Mouse (Mus musculus) cerebellum, adult 18-20 months (tissue): ENCODE measurements around the gene Gm10277.
A peak's percentile ranks its signal among the peaks of the same experiment; 100 is the strongest.

ENCODE experiments used
- DNase-seq, 2 experiments: peaks; one replicate each; pipeline ENCODE4 v3.0.0; 2021

Gene Gm10277

DNA sequence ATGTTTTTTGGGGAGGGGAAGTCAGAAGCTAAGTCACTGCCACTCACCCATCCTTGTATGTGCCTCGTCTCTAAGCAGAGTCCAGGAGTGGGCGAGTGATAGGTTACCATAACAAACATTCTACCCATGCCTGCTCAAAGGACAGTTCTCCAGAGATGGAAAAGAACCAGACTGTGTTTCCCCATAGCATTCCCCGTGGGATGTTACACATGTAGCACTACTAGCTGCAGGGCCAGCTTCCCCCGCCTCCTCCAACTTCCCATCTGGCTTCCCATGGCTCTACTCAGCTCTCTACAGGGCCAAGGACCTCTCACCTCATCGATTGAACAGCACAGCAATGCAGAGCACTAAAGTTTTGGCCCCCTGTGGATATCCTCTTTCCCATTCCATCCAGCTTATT lies 7.7 kb upstream of the Gm10277 start:
- no peak for DNase-seq

DNA sequence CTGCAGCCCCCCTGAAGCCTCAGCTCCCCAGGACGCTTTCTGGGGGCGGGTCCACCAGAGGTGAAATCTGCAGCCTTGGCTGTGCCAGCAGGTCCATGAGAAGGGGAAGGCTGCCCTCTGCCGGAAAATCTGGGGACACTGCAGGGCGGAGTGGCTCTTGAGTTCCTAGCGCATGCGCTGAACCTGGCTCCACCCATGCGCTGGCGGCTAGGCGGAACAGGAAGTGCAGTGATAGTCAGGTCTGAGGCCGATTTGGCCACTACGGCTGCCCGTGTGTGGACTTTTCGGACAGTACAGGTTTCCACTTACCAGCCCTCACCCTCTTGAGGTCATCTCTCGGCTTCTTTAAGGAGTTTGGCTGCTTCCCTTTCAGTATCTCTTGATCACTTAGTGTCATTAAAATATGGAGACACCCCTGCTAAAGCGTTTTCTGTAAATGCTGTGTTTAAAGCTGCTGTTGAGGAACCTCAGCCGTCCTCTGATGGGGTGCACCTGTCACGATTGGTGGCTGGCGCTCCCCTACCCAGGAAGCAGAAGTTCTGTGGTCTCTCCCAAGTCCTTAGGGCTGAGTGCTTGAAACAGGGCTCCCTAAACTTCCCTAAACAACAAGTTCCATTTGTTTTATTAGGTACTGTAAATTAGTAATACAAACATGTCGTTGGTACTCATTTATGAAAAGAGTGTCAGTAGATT lies 5.8 kb upstream of the Gm10277 start:
- peak; percentile 95 to 98 for DNase-seq

DNA sequence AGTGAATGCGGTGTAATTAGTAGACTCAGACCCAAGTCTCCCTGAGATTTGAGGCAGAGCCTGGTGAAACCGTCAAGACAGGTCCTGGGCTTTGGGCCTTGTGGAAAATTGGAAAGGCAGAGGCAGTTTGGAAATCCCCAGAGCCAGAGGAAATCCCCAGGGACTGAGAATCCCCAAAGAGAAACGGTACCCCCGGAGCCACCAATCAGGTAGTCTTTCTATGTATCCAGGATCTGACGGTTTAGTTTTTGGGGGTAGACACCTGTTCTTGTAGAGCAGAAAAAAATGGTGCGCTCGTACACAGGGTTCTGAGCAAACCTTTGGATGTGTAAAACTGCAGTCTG lies 5.0 kb upstream of the Gm10277 start:
- no peak for DNase-seq

DNA sequence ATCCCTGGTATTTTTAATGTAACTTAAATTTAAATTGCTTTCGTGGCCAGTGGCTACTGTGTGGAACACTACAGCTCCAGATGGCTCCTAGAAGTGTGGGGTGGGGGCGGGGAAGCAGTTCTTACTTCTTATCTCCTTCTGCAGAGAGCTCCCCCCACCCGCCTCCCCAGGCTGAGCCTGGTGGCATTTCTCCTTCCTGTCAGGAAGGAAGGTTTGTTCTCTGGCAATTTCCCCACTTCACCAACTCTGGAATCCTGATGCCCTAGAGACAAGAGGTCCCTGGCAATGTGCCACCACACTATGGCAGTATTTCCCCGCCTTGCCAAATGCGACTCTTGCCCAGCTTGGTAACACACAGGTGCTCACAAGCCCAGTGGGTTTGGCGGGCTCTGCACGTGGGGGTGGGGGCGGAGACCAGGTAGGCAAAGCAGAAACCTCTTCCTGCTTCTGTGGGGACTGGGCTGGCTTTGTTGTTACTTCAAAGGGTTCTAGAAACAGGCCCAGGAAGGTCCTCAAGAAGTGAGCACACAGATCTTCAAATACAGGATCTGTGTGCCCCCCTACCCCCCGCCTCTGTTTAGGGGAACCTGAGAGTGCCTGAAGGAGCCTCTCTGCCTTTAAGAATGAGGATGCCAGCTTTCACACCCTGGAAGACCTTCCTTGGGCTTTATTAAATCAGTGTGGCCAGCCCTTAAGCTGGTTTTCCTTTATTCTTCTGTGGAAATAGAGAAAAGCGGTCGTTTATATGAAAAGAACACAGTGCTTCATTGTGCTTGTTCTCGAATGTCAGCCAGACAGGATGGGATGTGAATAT lies 4.4 kb upstream of the Gm10277 start:
- peak in 1 of 2 experiments; percentile 59 for DNase-seq

DNA sequence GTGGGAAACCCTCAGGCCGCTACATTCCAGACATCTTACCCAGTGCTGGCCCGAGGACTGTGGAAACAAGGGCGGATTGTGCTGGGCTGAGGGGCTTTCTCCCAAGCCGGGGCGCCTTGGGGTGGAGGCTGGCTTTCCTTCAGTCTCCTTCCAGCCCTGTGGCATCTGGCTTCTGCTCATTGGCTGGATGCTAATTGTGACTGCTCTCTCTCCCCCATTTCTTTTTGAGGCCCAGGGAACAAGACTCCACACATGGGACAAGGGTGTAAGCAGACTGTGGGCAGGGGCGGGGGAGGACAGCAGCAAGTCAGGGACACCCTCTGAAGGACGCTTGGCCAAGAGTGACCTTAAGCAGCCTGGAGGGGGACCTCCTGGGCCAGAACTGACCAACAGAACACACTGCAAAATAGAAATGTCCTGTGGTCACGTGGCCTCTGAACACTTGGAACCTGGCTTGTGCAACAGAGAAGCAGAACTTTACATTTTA lies 3.7 kb upstream of the Gm10277 start:
- no peak for DNase-seq

DNA sequence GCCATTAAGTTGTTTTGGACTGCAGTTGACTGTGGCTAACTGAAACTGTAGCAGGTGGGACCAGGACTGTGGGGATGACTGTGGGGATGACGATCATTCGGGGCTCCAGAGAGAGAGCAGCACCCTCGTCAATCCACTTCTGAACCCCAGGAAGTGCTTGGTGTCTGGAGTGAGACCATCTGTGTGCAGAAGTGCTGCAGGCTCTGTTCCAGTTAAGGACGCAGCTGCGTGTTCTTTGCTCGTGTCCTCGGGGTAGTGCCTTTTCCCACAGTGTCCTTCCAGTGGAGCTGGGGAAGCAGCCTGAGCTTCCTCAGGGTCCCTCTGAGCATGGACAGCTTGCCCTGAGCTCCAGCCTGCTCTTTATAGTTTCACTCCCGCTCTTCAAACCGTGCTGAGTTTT lies 2.7 kb upstream of the Gm10277 start:
- DNase-seq = no peak

DNA sequence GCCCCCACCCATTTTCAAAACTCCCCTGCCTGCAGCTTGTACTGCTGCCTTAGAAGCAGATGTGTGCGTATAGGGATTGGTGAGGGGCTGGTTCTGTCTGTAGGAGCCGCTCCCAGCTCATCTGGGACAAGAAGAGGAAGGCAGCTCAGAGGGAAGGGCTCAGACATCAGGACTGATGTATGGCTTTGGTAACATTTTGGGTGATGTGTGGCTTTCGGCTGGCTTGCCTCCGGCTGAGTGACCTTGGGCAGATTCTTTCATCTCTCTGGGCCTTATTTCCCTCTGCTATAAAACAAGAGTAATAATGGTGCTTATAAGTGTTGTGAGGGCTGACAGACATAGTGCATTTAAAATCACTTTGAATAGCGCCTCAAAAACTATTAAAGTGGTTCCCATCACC lies 2.0 kb upstream of the Gm10277 start:
- DNase-seq = no peak

DNA sequence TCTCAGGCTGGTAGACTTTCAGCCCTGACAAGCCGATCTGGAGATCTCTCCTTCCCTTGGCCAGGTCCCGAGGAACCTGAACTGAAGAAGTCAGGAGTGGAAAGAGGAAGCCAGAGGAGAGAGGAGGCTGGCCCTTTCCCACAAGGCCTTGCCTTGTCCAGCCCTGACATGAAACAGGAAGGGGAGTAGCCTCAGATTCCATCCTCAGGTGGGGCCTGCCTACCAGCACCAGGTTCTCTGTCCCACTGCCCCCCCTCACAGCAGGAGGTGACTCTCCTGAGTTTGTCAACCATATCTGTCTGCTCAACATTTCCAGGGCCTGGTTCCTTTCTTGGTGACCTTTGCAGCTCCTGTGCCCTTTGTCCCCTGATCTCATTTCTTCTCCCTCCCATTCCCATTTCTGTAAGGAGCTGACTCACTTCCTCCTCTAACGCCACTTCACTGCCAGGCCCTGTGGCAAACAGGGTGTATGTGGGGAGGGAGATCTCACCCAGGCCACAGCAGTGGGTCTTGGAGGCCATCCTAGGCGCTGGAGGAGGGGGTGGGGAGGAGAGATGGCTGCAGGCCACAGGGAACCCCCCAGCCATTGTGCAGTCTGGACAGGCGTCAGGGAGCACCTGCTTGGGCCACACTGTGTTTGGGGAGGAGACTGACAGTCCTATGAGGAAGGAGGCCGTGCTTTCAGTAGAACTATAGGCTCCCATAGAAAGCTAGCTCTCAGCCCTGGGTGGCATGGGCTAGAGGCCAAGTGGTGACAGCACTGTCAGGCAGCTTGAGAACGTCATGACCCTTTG lies 1.6 kb downstream of the Gm10277 start:
- DNase-seq = peak; percentile 62 to 64

DNA sequence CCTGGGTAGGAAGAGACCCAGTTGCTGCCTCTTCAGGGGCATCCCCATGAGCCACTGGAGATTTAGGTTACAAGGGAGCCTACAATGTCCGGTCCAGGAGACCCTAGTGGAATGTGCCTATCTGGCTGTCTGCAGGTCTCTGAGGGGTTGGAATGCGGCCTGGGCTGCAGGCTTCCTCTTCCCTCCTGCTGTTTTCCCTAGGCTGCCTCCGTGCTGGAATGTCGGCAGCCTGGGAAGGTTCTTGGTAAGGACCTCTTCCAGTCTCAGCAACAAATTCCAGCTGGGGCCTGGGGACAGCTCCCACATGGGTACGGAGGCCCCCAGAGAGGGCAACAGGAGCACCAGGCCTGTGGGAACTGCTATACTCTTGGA lies 2.2 kb downstream of the Gm10277 start:
- DNase-seq = no peak

DNA sequence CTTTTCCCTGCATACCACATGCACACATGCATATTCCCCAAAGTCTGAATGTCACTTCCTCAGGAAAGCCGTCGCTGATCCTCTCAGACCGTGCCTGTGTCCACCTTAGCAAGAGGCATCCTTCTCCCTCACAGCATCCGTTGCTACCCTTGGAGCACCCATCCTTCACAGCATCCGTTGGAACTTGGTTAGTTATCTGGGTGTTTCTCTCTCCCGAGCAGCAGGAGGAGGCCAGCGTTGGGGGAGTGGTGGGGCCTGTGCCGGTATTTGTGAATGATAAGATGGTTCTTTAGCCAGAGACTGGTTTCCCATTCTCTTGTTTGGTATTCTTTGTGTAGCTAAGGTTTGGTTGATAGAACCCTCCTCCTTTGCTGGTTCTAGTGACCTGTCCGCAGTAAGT lies 2.7 kb downstream of the Gm10277 start:
- DNase-seq = no peak

DNA sequence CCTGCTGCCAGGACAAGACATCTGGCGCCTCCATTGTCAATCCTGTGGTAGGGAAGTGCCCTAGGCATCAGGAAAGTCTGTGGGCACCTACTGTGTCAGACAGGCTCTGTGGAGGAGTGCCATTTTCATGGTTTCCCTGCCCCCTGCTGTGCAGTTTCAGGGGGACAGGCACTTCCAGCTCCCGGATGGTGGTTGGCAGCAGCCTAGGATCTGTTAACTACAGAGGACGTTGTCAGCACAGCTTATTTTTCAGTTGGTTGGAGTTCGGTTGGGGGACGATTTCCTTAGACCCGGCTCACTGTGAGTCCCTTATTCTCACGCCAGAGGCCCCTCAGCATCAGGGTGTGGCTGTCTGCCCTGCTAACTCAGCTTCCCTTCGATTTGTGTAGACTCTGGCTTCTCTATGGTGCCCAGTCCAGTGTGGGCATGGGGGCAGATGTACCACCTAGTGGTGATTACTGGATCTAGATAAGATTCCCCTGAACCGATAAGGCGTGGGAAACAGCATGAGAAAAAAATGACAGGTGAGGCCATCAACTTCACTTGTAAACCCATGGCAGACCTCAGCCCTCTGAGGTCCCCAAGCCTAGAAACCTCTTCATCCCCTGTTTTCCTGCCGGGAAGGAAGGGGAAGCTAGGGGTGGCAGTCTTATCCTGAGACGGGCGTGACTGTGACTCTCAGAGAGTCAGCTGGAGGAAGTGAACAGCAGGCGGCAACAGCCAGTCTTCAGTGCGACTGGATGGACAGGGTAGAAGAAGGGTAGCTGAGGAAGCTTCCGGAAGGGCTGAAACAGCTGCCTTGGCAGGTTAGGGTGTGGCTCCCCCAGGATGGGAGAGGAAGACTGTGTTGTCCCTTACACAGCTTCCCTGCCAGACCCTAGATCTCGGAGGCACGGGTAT lies 3.5 kb downstream of the Gm10277 start:
- peak in 1 of 2 experiments; percentile 48 for DNase-seq

DNA sequence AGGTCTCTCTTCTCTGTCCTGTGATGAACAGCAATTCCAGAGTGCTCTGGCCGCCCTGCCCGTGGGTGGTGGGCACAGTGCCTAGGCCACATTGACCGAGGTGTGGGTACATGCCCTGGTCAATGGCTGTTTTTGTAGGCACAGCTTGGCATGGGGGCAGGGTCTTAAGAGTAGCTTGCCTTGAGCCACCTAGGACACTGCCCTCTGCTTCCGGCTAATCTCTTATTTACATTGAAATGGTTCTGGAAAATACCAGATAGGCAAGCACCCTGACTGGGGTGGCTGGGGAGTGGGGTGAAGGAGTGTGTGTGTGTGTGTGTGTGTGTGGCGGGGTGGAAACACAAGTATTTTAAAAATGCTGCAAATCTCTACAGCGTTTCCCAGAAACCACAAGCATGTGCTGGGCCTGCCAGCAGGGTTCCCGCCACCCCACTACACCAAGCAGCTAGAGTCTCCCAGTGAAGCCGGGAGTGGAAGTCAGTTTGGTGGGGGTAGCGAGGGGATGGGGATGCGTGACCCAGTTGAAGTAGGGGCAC lies 4.3 kb downstream of the Gm10277 start:
- DNase-seq = peak in 1 of 2 experiments; percentile 54

DNA sequence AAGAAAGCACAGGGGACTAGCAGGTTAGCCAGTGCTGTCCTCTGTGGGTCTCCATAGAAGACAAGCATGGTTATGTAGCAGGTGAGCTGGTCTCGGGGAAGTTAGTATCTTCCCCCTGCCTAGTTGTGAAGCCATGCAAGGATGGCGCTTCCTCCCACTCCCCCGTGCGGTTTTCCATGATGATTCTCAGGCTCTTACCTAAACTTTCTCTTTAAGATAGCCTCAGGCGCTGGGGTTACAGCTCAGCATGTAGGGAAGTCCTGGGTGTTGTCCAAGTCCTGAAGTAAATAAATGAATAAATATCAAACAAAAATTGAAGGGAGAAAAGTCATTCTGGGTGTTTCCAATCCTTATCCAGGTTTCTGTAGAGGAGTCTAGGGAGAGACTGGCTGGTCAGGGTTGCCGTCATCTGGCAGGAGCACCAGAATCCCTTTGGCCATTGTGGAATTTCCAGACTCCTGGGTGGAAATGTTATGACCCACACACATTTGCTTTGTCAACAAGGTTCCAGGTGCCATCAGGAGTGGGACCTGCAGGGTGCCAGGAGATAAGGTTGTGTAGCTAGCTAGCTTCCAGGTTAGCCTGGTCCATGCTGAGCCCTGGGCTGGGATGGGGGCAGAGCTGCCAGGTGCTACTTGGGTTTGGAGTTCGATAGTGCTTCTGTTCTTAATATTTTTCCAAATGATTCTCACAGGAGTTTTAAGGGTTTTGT lies 5.3 kb downstream of the Gm10277 start:
- DNase-seq = peak in 1 of 2 experiments; percentile 56

DNA sequence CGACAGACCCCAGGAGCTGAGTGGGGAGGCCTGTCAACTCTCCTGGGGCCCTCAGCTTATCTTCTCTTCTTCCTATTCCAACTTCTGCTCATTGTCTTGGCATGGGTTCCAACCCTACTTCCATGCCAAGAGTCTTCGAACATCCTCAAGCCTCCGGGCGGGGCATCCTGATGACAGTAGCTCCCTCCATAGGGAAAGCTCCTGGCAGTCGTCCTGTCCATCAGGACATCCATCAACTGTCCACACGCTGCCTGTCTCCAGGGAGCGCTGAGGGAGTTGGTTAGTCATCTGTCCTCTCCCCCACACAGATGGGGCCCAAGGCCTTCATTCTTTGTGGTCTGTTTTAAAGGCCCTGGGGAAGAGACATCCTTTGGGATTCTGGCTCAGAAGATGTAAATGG lies 6.5 kb downstream of the Gm10277 start:
- peak; percentile 66 to 73 for DNase-seq

DNA sequence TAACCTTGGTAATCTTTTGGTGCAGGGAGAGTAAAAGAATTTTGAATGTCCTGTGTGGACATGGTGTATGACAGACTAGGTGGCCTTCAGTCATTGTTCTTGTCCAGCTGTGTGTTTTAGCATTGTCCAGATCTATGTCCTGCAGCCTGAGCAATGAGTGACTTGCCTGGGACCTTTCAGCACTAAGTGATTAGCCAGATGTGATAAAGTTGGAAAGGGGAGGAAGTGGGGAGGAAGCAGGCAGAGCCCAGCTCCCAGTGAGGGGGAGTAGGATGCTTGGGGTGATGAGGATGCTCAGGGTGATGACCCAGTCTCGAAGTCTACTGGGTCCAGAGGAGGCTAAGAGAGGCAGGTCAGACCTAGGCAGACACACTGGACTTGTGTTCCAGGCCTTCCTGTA lies 8.3 kb downstream of the Gm10277 start:
- DNase-seq = no peak

DNA sequence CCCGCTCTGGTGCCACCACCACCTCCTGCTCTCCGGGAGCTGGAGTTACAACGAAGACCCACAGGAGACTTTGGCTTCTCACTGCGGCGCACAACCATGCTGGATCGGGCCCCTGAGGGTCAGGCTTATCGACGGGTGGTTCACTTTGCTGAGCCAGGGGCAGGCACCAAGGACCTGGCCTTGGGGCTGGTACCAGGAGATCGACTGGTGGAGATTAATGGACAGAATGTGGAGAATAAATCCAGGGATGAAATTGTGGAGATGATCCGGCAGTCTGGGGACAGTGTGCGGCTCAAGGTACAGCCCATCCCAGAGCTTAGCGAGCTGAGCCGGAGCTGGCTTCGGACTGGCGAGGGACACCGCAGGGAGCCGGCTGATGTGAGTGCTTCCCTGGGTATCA lies 9.6 kb downstream of the Gm10277 start:
- no peak for DNase-seq

DNA sequence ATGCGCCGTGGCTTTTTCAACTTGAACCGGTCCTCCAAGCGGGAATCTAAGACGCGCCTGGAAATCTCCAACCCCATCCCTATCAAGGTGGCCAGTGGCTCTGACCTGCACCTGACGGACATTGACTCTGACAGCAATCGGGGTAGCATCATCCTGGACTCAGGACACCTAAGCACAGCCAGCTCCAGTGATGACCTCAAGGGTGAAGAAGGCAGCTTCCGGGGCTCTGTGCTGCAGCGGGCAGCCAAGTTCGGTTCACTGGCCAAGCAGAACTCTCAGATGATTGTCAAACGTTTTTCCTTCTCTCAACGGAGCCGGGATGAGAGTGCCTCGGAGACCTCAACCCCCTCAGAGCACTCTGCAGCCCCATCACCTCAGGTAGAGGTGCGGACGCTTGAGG lies 10.1 kb downstream of the Gm10277 start:
- DNase-seq = no peak

DNA sequence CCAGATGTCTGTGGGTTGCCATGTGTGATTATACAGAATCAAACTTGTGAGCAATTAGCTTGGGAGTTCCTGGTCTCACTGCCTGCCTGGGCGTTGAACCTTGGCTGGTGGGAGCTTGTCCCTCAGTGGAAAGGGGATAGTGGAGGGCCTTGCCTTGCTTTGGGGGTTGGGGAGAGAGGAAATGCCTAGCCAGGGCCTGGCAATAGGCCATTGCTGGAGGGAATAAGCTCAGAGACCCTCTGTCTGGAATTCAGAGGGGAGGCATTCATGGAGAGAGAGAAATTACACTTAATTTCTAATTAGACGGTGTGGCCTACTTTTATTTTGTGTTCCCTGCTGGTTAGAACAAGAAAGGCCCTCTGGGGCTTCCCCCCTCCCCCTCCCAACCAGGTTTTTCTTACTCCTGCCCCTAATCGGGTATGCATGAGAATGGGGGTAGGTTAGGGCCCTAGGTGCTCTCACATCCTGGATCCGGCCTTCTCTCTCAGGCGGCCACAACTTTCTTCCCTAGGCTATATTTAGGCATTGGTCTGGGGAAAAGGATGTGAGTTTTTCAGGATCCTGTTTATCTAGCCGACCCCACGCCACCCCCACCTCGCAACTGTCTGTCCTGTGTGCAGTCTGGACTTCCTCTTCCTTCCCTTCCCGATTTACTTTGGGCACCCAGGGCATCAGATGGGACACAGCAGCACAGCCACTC lies 11.7 kb downstream of the Gm10277 start:
- DNase-seq = no peak

DNA sequence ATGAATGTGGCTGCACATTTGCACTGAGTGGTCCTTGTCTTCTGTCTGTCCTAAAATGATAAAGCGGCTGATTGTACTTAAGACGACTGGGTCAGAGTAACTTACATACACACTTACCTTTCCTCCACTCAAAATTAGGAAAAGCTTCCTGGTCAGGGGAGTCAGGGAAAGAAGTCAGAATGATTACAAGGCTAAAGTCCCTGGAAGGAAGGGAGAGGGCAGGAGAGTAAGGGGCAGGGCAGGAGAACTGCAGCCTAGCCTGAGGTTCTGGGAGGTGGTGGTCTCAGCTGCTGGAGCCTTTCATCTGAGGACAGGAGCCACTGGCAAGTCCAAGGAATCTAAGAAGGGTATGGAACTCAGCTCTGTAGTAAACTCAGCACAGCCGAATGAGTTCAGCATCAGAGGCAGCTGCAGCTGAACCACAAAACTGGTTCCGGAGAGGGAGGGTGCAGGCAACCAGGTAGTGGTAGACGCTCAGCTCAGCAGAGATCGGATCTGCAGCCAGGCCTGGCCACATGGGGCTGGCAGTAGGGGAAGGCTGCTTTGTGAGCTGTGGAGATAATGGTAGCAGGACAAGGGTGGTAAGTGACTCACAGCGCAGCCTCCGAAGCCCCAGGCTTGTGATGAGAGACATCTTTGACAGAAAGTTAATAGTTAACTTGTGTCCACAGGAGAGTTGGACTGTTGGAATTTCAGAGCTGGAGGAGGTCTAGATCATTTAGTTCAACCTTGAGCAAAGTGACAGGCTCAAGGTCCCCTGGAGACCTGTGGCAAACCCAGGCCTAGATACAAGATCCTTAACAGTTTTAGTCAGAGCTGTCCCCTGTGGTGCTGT lies 15.5 kb downstream of the Gm10277 start:
- DNase-seq = peak; percentile 26 to 35

DNA sequence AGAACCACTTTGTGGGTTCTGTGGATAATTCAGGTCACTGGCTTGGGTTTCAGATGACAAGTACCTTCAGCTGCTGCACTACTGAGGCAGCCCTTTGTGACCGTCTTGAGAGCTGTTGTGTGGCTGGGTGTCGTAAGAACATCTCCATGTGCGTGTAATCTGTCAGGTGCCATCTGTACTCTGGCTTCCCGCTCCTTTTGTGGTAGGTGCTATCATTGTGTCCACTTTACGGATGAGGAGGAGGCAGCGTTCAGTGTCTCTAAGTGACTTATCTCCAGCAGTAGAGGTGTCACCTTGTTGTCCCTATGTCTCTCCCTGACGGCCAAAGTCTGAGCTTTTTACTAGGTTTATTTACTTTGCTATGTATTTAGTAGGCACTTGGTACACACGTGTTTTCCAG lies 17.2 kb downstream of the Gm10277 start:
- DNase-seq = no peak
